Mouse (Mus musculus) duodenum, adult 2 months (tissue): ENCODE measurements around the gene Psmd6. TPM values are rescaled to one million over a fixed set of nuclear protein-coding genes. Genes with fewer than 3 reads are reported as not detected.

ENCODE experiments used
- polyA plus RNA-seq: library from polyadenylated mRNA; depleted of rRNA; stranded (reverse); fragments of >200 nt; gene quantifications from 2 replicates; pipeline ENCODE4 v1.2.3, GENCODE M21; 2012; ENCODE audit warnings: low replicate concordance; rRNA removed

Psmd6 gene
- polyA plus RNA-seq = 4.2 and 19.5 TPM in 2 replicates

DNA sequence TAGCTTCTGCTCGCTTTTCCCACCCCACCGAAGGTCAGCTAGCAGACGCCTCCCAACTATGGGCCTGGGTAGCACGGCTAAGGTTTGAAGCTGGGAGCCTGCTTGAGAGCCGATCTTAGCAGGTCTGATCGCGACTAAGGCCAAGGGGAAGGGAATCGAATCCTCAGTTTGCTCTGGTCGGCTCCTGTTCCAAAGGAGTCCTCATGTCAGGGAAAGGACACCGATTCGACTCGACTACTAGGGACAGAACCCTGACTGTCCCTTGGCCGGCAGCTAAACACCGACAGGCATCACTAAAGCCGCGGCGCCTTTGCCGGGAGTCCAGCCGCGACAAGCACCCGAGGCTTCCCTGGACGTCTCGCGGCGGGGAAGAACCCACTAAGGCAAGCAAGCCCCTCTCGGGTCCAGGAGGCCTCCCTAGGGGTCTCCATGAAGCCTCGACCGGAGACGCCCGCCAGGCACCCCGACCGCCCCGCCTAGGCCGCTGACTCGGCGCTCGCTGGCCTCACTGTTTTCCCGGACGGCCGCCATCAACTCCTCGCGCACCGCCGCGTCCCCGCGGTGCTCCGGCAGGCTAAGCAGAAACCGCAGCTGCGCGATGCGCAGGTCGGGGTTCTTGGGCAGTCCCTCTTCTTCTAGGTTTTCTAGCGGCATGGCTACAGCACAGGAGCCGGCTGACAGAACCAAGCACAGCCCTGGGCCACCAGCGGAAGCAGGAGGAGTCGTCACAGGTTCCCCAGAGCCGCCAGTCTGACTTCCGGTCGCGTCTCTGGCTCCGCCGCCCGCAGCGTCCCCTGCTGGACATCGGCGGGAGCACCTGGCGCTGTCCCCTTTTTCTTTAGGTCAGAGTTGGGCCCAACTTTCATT, at the start of gene Psmd6:
Gene Psmd6, minus strand, starts transcription at position 755 of the 867 bp plus-strand sequence.

Other genes with a start within 250 kb of the Psmd6 start
- gene Gm281, start 206.5 kb downstream of the Psmd6 start, polyA plus RNA-seq = not detected in 2 replicates
- 16.9 and 20.5 TPM in 2 replicates for gene Atxn7, start 159.5 kb downstream of the Psmd6 start, polyA plus RNA-seq
- 11.4 and 13.8 TPM in 2 replicates for gene Thoc7, start 159.1 kb downstream of the Psmd6 start, polyA plus RNA-seq
- gene Olfr720, start 65.9 kb upstream of the Psmd6 start, polyA plus RNA-seq = not detected in 2 replicates
- not detected in 2 replicates for gene Olfr31, start 201.8 kb upstream of the Psmd6 start, polyA plus RNA-seq
- 40.8 and 59.3 TPM in 2 replicates for gene Il3ra, start 225.3 kb upstream of the Psmd6 start, polyA plus RNA-seq